Mouse (Mus musculus): ENCODE measurements around the gene Sdc3.

DNA sequence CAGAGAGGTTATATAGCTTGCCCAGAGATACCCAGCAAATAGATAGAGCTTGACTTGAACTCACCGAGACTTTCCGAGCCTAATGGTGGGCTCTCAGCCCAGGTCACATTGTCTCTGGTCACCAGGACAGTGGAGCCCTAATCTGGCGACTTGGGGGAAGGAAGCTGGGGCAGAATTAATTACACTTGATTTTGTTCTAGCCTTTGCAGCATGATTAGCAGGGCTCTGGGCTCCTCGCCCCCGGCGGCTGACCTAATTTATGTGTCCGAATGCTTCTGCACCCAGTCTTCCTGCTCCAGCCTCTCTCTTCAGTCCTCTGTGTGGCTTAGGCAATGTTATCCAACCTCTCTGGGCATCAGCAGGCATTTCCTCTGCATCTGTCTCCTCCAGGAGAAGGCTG lies 19.0 kb downstream of the Sdc3 start:
- TF ChIP-seq EP300 (IDR thresholded peaks at IDR 0.05; ENCODE audit: low read depth) (no peak), CTCF (IDR thresholded peaks at IDR 0.05; ENCODE audit: low read depth) (no peak)
